Mouse (Mus musculus): Measurements from ENCODE around the gene Ltb. TPM values are rescaled to one million over a fixed set of nuclear protein-coding genes. Genes with fewer than 3 reads are reported as not detected.
A peak's percentile ranks its signal among the peaks of the same experiment; 100 is the strongest.

Ltb gene
- polyA plus RNA-seq (2012; rRNA removed): 0.71 and 1.5 TPM in 2 replicates

DNA sequence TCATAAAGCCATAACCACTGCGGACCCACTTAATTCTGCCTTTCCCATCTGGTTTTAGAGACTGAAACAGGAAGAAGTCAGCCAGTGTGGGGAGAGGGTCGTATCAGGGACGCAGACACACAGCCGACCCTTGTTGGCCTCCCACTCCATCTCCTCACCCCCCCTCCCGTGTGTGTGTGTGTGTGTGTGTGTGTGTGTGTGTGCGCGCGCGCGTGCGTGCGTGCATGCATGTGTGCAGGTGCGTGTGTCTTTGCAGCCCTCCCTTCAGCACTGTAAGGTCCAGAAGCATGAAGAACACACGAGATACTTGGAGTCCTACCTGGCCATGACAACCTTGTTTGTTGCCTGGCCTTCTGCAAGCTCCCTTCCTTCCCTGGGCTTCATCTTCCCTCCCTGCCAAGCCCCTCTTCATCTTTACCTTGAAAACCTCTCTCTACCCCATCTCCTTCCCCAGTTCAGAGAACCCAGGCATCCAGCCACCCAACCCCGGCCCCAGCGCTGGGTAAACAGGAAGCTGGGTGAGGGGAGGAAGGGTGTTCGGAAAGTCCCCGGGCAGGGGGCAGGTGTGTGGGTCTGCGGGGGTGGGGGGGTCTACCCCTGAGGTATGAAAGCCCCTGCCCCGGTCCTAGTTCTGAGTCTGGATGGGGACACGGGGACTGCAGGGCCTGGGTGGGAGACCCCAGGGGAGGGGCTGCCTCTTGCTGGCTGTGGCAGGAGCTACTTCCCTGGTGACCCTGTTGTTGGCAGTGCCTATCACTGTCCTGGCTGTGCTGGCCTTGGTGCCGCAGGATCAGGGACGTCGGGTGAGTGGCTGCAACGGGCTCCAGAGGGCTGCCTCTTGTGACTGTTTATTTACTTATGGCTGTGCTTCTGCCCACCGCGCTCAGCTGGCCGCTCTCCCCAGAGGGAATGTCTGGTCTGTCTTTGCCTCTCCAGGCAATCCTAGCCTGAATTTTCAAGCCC is at the start of gene Ltb:
Gene Ltb, plus strand, starts transcription at position 559 of the 963 bp plus-strand sequence.
- no peaks in the 10 kb centered on the region for H3K4me1 ChIP-seq (ENCODE audit: control insufficient read depth, insufficient read depth, low read length)
- no peak within 1 kb of the TSS for H3K27ac ChIP-seq (ENCODE audit: insufficient read depth, low read length)
- H3K4me3 ChIP-seq (ENCODE audit: insufficient read depth, low read length): no peak within 1 kb of the TSS
- TF ChIP-seq CTCF (IDR thresholded peaks at IDR 0.05; ENCODE audit: extremely low read depth, insufficient read depth, low read length) (no peak), POLR2A (IDR thresholded peaks at IDR 0.05; ENCODE audit: extremely low read depth, insufficient read depth, low read length) (no peak)

DNA sequence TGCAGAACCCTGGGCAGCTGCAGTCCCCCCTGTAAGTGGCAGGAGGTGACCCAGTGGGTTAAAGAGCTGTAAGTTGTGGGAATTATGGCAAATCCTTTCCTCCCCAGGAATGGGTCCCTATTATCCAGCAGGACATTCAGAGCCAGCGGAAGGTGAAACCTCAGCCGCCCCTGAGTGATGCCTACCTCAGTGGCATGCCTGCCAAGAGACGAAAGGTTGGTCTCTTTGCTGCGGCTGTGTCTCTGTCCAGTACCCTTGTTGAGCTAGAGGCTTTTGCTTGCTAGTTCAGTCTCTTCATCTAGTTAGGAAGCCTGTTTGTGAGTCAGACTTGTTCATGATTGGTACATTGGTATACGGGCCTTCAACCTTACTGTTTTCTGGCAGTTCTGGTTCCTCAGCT is 48.1 kb upstream of the Ltb start:
- TF ChIP-seq CTCF (IDR thresholded peaks at IDR 0.05; ENCODE audit: extremely low read depth, insufficient read depth, low read length) (no peak), POLR2A (IDR thresholded peaks at IDR 0.05; ENCODE audit: extremely low read depth, insufficient read depth, low read length) (no peak)
- Histone ChIP-seq H3K4me3 (ENCODE audit: insufficient read depth, low read length) (no peak overlapping the region), H3K27ac (ENCODE audit: insufficient read depth, low read length) (no peak overlapping the region), H3K4me1 (ENCODE audit: control insufficient read depth, insufficient read depth, low read length) (no peaks in the 10 kb centered on the region)

DNA sequence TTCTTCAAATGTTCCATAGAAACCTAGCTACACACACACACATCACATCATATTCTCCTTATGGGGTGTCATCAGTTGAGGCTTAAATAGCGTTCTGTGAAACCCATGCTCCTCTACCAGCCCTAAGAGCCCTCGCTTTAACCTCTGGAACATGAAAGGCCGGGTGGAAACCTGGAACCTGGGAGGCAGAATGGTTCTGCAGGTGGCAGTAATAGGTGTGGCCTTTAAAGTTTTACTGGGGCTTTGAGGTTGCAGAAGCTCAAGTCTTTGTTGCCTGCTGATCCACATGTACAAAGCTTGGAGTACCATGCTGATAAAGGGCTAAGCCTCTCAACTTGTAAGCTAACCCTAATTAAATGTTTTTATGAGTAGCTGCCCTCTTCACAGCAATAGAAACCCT is 46.9 kb upstream of the Ltb start:
- H3K4me1 ChIP-seq (ENCODE audit: control insufficient read depth, insufficient read depth, low read length): no peaks in the 10 kb centered on the region
- no peak for TF ChIP-seq POLR2A (IDR thresholded peaks at IDR 0.05; ENCODE audit: extremely low read depth, insufficient read depth, low read length)
- no peak for TF ChIP-seq CTCF (IDR thresholded peaks at IDR 0.05; ENCODE audit: extremely low read depth, insufficient read depth, low read length)

DNA sequence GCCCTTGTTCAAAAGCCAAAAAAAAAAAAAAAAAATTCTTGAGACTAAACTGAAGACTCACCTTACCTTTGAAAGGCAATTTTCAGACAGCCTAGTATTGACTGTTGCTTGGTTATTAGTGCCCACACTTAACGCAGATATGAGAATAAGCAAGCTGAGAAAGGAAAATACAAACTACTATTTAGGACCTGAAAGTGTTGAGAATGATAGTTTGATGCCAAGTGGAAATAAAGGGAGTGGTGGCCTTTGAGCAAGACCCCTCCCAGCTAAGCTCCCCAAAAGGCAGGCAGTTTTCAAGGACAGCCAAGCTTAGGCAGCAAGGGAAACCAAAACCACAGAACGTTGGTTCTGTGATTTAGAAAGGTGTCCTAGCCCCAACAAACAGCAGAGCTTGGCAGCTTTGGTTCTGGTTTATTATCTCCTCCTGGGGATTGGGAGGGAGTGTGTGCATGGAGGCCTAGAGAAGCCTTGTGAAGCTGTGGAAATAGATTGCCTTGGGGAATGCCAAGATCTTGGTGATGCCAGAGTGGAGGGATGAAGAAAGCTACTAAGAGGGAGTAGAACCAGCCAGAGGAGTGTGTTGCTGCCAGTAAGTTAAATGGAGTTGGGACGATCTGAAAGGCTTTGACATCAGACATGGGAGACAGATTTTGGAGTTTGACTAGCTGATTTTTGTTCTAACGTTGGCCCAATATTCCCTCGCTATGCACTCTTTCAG is 46.2 kb upstream of the Ltb start:
- Histone ChIP-seq H3K4me3 (ENCODE audit: insufficient read depth, low read length) (no peak overlapping the region), H3K27ac (ENCODE audit: insufficient read depth, low read length) (no peak overlapping the region), H3K4me1 (ENCODE audit: control insufficient read depth, insufficient read depth, low read length) (no peaks in the 10 kb centered on the region)
- TF ChIP-seq CTCF (IDR thresholded peaks at IDR 0.05; ENCODE audit: extremely low read depth, insufficient read depth, low read length) (no peak), POLR2A (IDR thresholded peaks at IDR 0.05; ENCODE audit: extremely low read depth, insufficient read depth, low read length) (0 out of 2 replicates have a peak, but pooled peaks have one; percentile 25)

More for the DNA sequence above, 46.9 kb upstream of the Ltb start:
- H3K4me3 ChIP-seq (ENCODE audit: insufficient read depth, low read length): no peak overlapping the region
- no peak overlapping the region for H3K27ac ChIP-seq (ENCODE audit: insufficient read depth, low read length)

DNA sequence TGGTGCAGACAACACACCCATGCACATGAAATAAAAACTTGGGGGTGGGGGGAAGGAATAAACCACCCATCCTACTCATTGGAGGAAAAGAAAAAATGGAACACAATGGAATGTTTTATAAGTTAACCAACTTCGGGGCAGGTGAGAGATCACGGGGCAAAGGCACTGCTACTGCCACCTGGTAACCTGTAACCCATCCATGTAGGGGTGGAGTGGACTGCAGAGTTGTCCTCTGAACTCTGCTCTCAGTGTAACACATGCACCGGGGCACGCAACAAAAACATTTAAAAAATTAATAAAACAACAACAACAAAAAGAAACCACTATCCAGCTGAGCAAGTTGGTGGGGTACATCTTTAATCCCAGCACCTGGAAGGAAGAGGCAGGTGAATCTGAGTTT is 42.1 kb upstream of the Ltb start:
- no peaks in the 10 kb centered on the region for H3K4me1 ChIP-seq (ENCODE audit: control insufficient read depth, insufficient read depth, low read length)
- H3K4me3 ChIP-seq (ENCODE audit: insufficient read depth, low read length): no peak overlapping the region
- no peak overlapping the region for H3K27ac ChIP-seq (ENCODE audit: insufficient read depth, low read length)
- TF ChIP-seq POLR2A (IDR thresholded peaks at IDR 0.05; ENCODE audit: extremely low read depth, insufficient read depth, low read length) (no peak), CTCF (IDR thresholded peaks at IDR 0.05; ENCODE audit: extremely low read depth, insufficient read depth, low read length) (no peak)

DNA sequence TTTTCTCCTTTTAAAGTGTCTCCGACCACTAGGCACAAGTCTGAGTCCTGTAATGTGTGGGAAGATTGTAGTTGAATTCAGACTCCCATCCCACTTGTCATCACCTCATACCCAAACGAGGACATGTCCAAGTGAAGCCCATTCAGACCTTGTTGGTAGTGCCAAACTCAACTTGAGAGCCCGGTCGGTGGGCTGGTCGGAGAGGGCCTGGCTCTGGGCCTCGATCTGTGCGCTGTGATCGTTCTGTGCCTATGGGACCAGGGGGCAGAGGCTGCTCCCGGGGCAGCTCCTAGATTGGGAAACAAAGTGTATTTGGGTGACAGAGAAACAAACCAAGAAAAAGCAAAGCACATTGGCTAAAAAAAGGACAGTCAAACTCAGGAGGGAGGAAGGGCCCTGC is 41.2 kb upstream of the Ltb start:
- Histone ChIP-seq H3K27ac (ENCODE audit: insufficient read depth, low read length) (no peak overlapping the region), H3K4me1 (ENCODE audit: control insufficient read depth, insufficient read depth, low read length) (no peaks in the 10 kb centered on the region), H3K4me3 (ENCODE audit: insufficient read depth, low read length) (no peak overlapping the region)
- no peak for TF ChIP-seq CTCF (IDR thresholded peaks at IDR 0.05; ENCODE audit: extremely low read depth, insufficient read depth, low read length)
- no peak for TF ChIP-seq POLR2A (IDR thresholded peaks at IDR 0.05; ENCODE audit: extremely low read depth, insufficient read depth, low read length)

DNA sequence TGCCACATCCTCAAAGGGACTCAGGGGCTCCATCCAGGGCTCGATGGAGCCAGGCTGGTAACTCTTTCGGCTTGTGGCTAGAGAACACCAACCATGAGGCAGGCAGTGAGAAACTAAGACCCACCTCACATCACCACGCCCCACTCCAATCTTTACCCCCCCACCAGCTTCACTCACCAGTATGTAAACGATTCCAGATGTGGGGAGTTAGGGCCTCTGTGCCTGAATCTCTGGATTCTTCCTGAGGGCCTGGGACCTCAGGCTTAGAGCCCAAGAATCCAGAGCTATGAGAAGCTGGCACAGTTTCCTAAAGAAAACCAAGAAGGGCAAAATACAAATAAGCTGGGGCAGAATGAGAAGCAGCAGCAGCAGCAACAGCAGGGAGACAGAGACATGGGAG is 40.3 kb upstream of the Ltb start:
- Histone ChIP-seq H3K27ac (ENCODE audit: insufficient read depth, low read length) (no peak overlapping the region), H3K4me1 (ENCODE audit: control insufficient read depth, insufficient read depth, low read length) (no peaks in the 10 kb centered on the region), H3K4me3 (ENCODE audit: insufficient read depth, low read length) (no peak overlapping the region)
- TF ChIP-seq POLR2A (IDR thresholded peaks at IDR 0.05; ENCODE audit: extremely low read depth, insufficient read depth, low read length): no peak
- TF ChIP-seq CTCF (IDR thresholded peaks at IDR 0.05; ENCODE audit: extremely low read depth, insufficient read depth, low read length): no peak

DNA sequence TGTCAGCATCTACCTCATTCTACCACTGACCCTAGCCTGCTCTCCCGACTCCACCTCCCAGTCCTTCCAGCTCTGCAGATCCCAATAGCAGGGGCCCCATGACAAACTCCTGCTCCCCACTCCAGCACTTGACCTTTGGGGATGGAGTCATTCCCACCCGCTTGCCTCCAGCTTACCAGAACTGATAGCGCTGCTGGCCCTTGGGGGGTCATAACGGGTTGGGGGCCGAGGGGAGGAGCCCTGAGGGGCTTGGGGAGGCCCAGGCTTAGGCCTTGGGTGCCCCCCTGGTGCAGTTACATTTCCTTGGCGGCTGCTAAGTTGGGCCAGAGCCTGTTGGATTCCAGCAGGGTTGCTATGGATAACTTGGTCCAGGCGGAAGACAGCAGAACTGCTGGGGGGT is 39.6 kb upstream of the Ltb start:
- no peaks in the 10 kb centered on the region for H3K4me1 ChIP-seq (ENCODE audit: control insufficient read depth, insufficient read depth, low read length)
- no peak for TF ChIP-seq POLR2A (IDR thresholded peaks at IDR 0.05; ENCODE audit: extremely low read depth, insufficient read depth, low read length)
- TF ChIP-seq CTCF (IDR thresholded peaks at IDR 0.05; ENCODE audit: extremely low read depth, insufficient read depth, low read length): no peak
- H3K27ac ChIP-seq (ENCODE audit: insufficient read depth, low read length): no peak overlapping the region
- no peak overlapping the region for H3K4me3 ChIP-seq (ENCODE audit: insufficient read depth, low read length)

DNA sequence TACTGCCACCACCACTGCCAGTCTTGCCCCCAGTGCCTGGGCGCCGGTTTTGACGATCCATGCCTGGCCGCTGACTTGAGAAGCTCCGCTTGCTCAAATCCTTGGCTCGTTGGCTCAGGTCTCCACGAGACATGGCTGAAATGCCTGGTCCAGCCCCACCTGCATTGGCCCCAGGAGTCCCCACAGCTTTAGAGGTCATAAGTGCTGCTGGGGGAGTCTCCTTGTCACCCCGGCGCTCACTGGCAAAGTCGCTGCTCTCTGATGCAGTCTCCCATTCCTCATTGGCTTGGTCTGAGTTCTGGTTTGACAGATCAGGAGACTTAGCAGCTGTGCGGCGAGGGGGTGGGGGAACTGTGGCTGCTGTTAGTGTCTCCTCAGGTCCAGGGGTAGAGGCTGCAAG is 38.8 kb upstream of the Ltb start:
- no peaks in the 10 kb centered on the region for H3K4me1 ChIP-seq (ENCODE audit: control insufficient read depth, insufficient read depth, low read length)
- H3K27ac ChIP-seq (ENCODE audit: insufficient read depth, low read length): no peak overlapping the region
- no peak for TF ChIP-seq POLR2A (IDR thresholded peaks at IDR 0.05; ENCODE audit: extremely low read depth, insufficient read depth, low read length)
- no peak for TF ChIP-seq CTCF (IDR thresholded peaks at IDR 0.05; ENCODE audit: extremely low read depth, insufficient read depth, low read length)
- H3K4me3 ChIP-seq (ENCODE audit: insufficient read depth, low read length): no peak overlapping the region
